Mouse (Mus musculus) MEL (cell line): ENCODE data around the gene Osgep.

Experiments used
- CHD2 ChIP-seq: IDR thresholded peaks from 2 replicates; pipeline ENCODE4 v1.6.1; 2011; ENCODE audit warnings: low read length, improper control_type of control experiment
- CTCF ChIP-seq, 3 experiments: IDR thresholded peaks in 2 of 3; conservative IDR thresholded peaks in 1 of 3; 2 replicates each; pipeline ENCODE4 v1.5.1; 2011 to 2012; ENCODE audit warnings: low read length in 3 of 3, low read depth in 2 of 3, mild to moderate bottlenecking in 2 of 3, improper control_type of control experiment in 1 of 3, inconsistent platforms in 1 of 3, mixed read lengths in 1 of 3, moderate library complexity in 1 of 3; ENCODE audit not compliant: control insufficient read depth in 1 of 3, insufficient read depth in 1 of 3, poor library complexity in 1 of 3, severe bottlenecking in 1 of 3
- EP300 ChIP-seq, 2 experiments: IDR thresholded peaks; 2 replicates each; pipeline ENCODE4 v1.6.1; 2011; ENCODE audit warnings: improper control_type of control experiment in 2 of 2, low read length in 2 of 2, low read depth in 1 of 2, mild to moderate bottlenecking in 1 of 2
- ETS1 ChIP-seq: IDR thresholded peaks from 2 replicates; pipeline ENCODE4 v1.6.1; 2012; ENCODE audit warnings: low read depth, mild to moderate bottlenecking, inconsistent platforms, low read length, improper control_type of control experiment, moderate library complexity
- POLR2A ChIP-seq, 2 experiments: IDR thresholded peaks; 2 replicates each; pipeline ENCODE4 v1.6.1; 2011 to 2012; ENCODE audit warnings: low read length in 2 of 2, mild to moderate bottlenecking in 2 of 2, control low read depth in 1 of 2, improper control_type of control experiment in 1 of 2, low read depth in 1 of 2, moderate library complexity in 1 of 2; ENCODE audit not compliant: control insufficient read depth in 1 of 2, insufficient read depth in 1 of 2, poor library complexity in 1 of 2
- POLR2AphosphoS2 ChIP-seq: IDR thresholded peaks from 2 replicates; pipeline ENCODE4 v1.6.1; 2011; ENCODE audit warnings: low read length, improper control_type of control experiment
- USF1 ChIP-seq: IDR thresholded peaks from 2 replicates; pipeline ENCODE4 v1.6.1; 2014; ENCODE audit warnings: low read depth, mild to moderate bottlenecking, inconsistent platforms, low read length, improper control_type of control experiment, moderate library complexity
- ZC3H11A ChIP-seq: IDR thresholded peaks from 2 replicates; pipeline ENCODE4 v1.6.1; 2012; ENCODE audit warnings: low read depth, mild to moderate bottlenecking, inconsistent platforms, low read length, improper control_type of control experiment

- TF ChIP-seq EP300 (IDR thresholded peaks at IDR 0.05; ENCODE audit: low read depth in 1 of 2, low read length in 2 of 2) (no peak), CHD2 (no peak), CTCF (IDR thresholded peaks at IDR 0.05 in 2 of 3, conservative IDR thresholded peaks at IDR 0.05 in 1 of 3; ENCODE audit: control insufficient read depth in 1 of 3, insufficient read depth in 1 of 3, low read depth in 2 of 3, low read length in 3 of 3, poor library complexity in 1 of 3, severe bottlenecking in 1 of 3) (no peak), POLR2A (IDR thresholded peaks at IDR 0.05; ENCODE audit: control insufficient read depth in 1 of 2, insufficient read depth in 1 of 2, low read depth in 1 of 2, low read length in 2 of 2, poor library complexity in 1 of 2) (no peak), POLR2AphosphoS2 (no peak), ZC3H11A (no peak), USF1 (no peak), ETS1 (no peak)
These were observed 12.0 kb upstream of the Osgep start for GRCm38 (mm10) chr14:50936649-50937048.
